Mouse (Mus musculus) thymus, postnatal 0 days (tissue): ENCODE data around the gene Arel1. TPM values are rescaled to one million over a fixed set of nuclear protein-coding genes. Genes with fewer than 3 reads are reported as not detected.

ENCODE experiments used
- DNase-seq: peaks from one replicate; pipeline ENCODE4 v3.0.0-alpha.2; 2015; ENCODE audit warnings: low spot score
- polyA plus RNA-seq: library from polyadenylated mRNA; unstranded; fragments of >200 nt; fragmentation: Nextera tagmentation; extraction: Ambion mirVana; gene quantifications from 2 replicates; pipeline ENCODE4 v1.2.1, GENCODE M21; 2015

Arel1 gene
- polyA plus RNA-seq, 1 experiment from 2014 or later: 11.9 TPM

DNA sequence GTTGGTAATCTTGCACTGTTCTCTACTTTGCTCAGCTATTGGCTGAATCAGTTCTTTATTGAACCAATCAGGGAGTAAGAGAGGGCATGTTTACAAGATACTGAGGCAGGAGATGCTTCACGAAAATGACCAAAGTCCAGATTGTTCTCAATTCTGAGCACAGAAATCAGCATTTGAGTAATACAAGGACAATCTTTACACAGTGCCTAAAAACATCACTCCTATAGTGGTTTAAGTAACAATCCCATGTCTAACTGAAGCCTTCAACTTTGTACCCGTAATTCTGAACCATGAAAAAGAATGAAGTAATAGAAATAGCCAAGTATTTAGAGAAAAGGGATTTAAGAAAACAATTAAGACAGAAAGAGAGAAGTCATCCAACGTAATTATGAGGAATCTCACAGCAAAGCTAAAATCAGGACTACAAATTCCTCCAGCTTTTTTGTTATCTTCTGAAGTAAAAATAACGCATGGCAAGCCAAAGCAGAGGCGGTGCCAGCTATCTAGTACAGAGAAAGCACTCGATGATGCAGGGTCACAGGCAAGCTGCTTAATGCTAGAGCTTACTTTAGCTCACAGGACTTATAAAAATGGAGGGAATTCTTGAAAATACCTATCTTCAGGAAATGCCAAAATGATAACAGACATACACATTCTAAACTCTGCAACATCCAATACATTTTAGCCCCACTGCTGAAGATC lies 22.0 kb downstream of the Arel1 start:
- DNase-seq: no peak

DNA sequence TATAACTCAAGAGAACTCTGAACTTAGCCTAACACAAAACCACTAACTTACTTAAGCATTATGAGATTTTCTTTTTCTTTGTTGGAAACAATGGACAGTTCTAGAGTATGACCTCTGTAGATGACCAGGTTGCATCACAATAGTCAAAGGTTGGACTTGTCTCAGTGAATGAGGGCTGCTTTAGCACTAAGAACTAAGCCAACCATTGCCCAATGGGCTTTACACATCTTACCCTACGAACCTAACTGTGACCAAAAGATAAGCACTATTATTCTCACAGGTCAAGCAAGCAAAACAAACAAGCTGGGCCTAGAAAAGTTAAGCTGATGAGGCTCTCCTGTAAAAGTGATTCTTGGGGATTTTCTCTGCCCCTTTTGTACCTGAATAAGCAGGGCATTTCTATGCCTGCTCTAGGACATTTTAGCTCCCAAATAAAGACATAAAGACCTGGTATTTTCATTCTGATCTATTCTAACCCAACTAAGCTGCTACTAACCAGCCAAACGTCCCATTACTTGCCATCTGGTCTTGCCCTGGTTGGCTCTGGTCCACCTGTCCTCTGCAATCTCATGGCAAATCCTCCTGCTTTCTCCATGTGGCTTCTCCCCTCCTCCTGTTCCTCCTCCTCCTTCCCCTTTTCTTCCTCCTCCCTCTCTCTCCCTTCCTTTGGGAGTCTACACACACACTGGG lies 22.7 kb downstream of the Arel1 start:
- DNase-seq: no peak

DNA sequence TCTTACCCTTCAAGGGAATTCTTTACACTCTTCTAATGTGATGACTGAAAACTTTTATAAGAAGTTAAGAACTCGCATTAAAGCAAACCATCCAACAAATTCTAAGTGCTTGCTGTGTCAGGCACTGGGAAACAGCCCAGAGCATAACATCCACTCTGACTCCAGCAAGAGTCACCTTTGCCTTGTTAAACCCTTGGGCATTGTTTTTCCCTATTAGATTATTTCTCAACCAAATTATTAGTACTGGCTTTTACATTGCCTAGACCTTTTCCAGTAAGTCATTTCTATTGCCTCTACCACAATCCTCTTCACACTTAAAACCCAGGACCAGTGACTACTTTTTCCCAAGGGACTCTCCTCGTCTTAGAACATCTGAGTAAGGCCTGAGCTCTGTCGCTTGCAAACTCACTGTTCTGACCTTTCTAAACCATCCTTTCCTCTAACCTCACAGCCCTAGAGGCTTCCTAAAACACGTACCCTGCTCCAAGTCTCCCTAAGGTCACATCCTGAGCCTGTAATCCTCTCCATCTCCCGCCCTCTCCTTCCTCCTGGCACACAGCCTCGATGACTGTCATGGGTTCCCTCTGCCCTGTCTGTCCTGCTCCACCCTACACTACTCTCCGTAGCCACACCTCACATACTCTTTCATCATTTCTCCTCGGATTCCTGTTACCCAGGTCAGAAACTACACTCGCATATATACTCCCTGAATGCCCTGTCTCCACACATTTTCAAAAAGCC lies 25.7 kb downstream of the Arel1 start:
- no peak for DNase-seq

DNA sequence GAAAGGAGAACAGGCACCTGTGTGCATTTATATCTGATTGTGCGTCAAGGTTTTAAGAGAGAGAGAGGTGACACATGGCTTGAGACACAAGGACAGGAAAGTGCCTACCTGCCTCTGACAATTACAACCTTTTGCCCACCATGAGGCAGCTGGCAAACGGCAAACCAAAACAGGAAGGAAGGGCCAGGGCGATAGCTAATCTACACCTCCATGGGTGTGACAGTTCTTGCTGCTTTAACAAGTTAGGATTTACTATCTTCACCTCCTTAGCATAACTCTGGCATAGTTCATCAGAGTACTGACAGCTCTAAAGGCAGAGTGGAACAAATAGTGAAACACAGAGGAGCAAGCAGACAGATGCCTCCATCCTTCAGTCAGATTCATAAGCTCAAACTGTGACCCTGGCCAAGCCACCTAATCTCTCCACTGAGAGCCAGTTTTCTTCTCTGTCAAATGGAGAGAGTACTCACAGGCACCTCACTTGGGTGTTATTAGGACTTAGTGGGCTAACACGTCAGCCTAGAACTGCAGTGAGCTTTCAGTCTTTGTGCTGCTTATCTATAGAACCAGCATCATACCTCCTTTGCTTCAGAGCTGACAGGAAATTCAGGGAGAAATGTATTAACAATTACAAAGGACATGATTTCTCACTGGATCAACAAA lies 26.4 kb downstream of the Arel1 start:
- no peak for DNase-seq

DNA sequence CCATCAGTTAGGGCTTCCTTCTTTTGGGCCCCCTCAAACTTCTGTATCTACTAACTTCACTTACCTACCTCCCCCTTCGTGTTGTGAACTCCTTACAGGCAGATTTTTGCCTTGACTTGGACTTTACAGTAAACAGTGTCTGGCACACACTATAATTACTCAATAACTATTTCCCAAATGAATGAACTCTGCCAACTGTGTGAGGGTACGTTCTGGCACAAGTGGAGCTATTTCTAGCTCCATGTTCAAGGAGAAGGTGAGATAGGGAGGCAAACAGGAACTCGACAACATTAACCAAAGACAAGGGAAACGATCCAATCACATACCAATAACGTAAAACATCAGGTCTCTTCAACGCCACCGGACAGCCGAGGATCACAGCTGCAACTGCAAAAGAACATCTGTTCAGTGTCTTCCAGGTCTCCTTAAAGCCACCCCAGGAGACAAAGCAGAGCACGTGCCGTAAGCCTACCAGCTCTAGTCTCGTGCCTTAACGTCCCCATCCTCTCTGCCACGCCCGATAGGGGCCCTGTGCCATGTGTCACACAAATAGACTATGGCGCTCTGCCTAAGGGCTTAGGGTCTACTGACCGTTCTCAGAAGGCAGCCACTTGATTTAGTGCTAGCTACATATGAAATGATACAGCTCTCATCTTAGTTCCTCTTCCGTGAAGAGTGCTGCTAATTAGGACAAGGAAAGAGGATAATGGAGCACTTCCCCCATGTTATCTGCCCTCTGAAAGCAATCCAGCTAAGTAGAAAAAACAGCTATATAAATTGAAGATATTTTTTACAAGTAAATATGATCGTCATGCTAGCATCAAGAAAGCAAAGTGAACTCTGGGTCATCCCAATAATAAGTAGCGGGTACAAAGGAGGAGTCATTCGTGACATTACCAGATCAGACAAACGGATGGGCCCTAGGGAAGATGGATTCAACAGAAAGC lies 27.4 kb downstream of the Arel1 start:
- DNase-seq: no peak

DNA sequence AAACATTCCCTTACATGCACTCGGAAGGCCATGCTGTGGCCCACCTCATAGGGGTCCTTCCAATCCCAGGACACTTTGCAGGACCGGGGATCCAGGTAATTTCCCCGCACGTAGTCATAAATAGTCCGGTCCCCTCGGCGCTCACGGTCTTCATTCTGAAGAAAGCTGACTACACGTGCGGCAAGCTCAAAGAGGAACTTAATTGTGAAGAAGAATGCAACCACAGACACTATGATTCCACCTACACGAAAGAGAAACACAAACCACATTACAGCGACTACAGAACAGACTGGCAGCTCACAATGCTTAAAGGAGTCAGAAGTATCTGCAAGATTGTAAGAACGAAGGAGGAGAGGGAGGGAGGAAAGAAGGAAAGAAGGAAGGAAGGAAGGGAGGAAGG lies 29.0 kb downstream of the Arel1 start:
- DNase-seq: peak; percentile 51

DNA sequence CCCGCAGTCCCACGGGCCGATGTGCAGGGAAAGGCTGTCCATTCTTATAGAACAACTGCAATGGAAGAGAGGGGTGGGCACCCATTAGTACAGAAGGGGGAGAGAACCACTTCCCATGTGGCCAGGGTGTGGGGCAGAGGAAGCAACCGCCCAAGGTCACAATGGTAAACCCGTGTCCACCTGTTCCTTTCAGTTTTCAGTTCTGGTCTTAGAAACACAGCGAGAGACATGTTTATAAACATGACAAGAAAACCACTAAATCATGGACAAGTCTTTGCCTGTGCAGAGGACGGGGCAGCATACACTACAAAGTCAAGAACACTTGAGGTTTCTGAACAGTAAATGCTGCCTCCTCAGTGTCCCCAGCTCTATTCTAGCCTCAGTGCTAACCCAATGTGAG lies 30.4 kb downstream of the Arel1 start:
- DNase-seq: no peak

DNA sequence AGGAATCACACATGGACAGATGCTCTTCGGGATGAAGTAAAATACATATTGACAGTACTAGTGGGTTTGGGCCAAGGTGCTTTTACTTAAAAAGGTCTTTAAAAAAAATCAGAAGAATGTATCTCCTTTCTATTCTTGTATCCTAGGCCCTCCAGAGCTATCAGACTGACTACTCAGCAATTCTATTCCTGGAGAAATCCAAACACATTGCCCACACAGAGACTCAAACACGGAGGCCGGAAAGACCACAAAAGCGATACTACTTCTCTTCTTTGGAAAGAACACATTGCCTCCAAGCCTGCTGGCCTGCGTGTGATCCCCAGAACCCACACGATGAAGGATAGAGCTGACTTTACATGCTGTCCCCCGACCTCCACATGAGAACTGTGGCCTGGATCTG lies 31.6 kb downstream of the Arel1 start:
- no peak for DNase-seq

DNA sequence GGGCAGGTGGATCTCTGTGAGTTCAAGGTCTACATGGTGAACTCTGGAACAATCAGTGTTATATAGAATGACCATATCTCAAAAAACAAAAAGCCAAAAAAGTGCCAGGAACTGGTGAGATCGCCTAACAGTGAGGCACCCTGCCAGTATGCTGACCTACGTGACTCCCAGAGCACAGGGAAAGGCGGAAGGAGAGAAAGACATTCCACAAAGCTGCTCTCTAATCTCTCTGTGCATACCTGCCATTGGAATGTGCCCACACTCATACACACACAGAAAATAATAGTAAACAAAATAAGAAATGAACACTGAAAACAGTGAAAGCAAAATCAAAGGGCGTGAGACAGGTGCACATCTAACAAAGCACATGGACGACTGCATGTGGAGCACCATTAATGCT lies 35.4 kb downstream of the Arel1 start:
- no peak for DNase-seq

DNA sequence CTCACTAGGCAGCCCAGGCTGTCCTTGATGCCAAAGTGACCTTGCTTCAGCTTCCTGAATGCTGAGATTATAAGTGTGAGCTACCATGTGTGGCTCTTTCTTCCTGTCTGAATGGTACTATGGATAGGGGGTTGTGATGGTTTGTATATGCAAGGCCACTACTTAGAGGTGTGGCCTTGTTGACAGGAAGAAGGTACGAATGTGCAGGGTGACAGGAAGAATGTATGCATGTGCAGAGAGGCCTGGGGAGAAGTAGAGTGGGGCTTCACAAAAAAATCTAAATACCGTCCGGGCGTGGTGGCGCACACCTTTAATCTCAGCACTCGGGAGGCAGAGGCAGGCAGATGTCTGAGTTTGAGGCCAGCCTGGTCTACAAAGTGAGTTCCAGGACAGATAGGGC lies 38.5 kb downstream of the Arel1 start:
- no peak for DNase-seq

DNA sequence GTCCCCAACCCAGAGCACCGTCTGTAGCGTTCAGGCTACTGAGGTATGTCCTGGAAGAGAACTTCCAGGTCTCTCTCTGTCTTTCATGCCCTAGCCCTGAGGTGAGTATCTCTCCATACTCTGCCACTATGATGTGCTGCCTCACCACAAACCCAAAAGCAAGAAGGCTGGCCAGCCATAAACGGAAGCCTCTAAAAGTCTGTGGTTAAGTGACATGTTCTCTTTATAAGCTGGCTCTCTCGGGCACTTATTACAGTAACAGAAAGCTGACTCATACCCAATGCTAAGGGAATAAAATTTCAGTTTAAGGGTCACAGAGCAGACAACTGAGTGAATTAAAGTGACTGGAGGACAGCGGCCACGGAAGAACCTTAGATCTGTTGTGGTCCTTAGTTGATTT lies 44.2 kb downstream of the Arel1 start:
- DNase-seq: no peak

DNA sequence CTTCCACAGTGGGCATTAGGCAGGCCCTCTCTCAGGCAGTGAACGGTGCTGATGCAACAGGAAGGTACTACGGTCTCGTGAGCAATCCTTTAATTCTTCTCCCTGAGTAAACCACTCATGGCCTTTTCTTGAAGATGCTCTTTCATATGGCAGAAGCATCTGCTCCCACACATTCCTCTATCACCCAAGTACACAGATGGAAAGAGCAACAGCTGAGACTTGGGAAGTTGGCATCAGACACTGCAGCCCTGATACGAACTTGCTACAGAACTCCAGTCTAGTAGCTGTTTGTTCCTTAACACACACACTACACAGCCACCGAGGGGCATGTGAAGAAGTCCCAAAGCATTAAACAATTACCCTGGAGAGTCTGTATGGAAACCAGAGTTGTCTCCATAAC lies 46.4 kb downstream of the Arel1 start:
- DNase-seq: no peak

DNA sequence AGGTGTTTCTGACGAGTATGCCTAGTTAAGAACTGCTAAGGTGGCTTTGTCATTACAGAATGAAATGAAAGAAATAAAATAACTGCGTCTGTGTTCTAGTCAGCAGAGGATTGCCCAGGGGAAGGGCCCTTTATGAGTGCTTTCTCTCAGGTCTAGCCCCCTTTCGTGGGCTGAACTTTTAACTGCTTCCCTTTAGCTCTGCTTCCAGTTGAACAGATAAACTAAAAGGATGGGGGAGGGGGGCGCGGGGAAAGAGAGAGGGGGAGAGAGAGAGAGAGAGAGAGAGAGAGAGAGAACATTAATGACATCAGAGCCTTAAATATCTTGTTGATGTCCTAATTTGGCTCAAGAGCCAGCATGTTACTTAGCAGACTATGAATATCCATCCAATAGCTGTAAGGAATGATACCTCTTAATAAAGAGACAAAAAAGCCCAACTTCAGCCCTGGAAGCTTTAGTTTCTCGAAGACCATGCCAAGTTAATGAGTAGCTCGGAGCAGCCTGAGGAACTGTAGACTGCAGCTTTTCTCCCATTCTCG lies 48.8 kb downstream of the Arel1 start:
- no peak for DNase-seq

DNA sequence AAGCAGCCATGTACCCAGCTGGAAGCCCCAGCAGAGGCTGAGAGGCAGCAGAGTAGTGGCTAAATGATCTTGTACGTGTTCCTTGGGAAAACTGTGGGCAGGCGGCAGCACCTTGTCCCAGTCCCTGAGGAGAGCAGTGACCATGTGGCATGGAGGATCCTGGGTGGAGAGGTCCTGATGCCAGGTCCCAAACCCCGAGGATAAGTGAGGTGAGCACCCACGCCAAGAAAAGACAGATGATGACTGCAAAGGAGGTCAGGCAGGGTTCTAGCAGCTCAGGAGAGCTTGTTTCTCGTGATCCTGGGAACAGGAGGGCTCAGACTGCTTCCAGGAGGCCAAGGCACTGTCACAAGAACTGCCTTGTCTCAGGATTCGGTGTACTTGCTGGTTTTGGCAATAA lies 51.9 kb downstream of the Arel1 start:
- DNase-seq: no peak

DNA sequence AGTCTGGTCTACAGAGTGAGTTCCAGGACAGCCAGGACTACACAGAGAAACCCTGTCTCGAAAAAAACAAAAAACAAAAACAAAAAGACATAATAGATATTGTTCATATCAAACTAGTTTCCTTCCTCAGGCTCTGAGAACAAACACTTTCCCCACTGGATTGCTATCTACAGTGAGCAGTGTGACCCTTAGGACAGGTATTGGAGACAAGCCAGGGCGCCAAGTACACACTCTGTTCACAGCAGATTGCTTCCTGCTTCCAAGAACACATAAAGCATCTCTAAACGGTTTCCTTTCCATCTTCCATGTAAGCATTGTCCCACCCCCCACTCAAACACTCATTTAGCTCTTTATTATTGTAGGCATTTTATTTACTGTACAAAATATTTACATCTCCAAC lies 52.9 kb downstream of the Arel1 start:
- no peak for DNase-seq

DNA sequence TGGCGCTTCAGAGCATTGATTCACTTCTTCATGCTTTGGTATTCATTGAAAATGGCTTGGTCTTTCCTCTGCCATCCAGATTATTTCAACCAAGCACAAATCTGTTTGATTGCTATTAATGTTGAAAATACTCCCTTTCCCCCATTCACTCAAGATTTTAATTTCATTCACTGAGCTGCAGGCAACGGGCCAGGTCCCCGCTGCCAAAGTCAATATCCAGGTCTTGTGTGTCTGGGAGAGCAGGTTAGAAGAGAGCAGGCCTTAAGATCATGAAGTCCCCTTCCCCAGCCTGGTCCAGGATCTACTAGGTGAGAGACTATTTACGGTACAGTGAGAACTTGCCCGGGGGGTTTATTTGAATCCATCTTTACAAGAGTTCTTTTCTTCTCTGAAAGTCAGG lies 55.7 kb downstream of the Arel1 start:
- DNase-seq: no peak

DNA sequence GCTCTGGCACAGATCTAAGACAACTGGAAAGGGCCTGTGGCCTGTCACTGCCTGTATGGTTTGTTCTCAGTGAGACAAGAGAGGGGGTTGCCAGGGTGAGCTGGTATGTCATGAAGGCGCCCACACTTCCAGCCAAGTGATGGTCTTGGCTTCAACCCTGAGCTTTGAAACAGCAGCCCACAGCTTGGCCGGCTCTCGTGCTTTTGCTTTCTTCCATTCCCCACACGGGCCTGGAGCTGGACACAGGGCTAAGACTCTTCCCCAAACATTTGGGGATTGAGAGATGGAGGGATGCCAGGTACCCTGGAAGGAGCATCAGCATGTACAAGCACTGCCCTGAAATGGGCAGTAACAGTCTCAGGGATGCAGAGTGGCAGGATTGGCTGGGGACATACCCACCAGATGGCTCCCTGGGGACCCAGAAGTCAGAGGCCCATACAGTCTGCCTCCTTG lies 58.0 kb downstream of the Arel1 start:
- no peak for DNase-seq

DNA sequence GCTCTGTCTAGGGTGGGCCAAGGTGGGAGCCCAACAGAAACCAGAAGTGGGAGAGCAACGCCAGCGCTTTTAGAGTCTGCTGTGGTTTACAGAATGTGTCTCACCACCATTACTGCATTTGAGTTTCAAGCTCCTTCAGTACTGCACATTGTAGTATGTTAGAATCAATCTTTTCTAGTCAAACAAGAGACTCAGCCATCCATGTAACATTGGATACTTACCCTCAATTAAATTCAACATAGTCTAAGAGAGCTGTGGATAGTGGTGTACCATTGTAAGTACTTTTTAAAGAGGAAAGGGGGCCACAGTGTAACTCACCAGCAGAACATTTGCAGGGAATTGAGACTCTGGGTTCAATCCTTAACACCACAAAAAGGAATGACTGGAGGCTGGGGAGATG lies 59.1 kb downstream of the Arel1 start:
- no peak for DNase-seq

DNA sequence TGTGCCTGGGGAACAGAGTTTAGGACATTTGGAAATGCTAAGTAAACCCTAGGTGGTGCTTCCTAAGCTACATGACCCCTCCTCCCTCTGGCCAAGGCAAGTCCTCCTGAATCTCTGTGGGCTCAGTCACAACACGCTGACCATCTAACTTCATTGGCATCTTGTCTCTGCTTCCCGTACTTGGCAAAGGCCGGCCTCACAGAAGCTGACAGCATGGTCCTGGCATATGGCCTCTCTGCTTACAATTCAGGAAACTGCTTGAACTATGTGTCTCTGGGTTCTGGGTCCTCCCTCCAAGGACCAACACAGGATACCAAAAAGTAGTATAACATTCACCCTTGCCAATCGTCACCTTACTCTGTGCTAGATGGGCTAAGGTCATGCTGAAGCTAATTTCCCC lies 60.6 kb downstream of the Arel1 start:
- DNase-seq: no peak

DNA sequence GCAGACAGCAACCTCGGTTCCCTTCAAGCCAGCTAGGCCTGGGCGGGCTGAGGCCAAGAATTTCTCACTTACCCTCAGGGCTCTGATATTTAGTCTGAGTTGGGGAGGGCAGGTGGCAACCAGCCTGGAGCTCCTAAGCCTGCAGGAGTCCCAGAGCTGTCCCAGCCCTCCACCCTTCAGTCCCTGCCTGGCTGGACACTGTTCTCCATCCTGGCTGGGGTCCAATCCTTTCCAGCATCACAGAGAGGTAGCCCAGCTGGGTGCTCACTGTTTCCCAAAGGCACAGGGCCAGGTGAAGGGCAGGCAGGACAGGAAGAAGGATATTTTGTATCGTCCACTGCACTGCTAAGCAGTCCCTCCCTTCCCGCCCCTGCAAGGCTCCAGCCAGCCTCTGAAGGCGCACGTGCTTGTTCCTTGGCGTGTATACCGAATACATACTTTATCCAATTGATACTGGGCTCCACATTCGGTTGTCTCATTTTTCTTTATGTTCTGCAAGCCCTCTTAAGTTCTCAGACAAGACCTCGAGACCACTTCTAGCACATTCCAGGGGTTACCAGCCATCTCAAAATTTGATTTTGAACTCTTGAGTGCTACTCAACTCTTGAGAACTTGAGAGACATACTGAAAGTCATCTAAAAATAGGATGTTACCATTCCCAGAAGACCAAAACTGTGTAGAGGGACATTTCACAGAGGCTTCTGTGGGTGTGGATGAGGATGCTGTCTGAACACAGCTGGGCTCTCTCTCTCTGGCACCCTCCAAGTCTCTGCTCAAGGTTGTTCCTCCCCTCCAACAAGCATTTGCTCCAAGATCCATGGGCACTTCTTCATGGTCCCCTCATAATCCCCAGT lies 62.8 kb downstream of the Arel1 start:
- DNase-seq: no peak
